Mouse (Mus musculus): ENCODE measurements around the gene Enpp6. TPM values are rescaled to one million over a fixed set of nuclear protein-coding genes. Genes with fewer than 3 reads are reported as not detected.

Gene Enpp6
- polyA plus RNA-seq, 1 experiment from 2014 or later: 0.49 TPM

- no peaks in the 10 kb centered on the region for H3K36me3 ChIP-seq
- 72% methylated on average over 4 of the region's 4 CpGs for WGBS
- H3K27me3 ChIP-seq: no peaks in the 10 kb centered on the region
- H3K4me1 ChIP-seq (replicated peaks): no peaks in the 10 kb centered on the region
- no peak for ATAC-seq (ENCODE audit: low read depth)
- H3K9me3 ChIP-seq: peaks cover 4% of the 10 kb centered on the region; the same call in 1 of the 2 replicates
- no peak overlapping the region for H3K9ac ChIP-seq
- H3K27ac ChIP-seq (replicated peaks): no peak overlapping the region
- no peak overlapping the region for H3K4me2 ChIP-seq
- no peak overlapping the region for H3K4me3 ChIP-seq
These were observed 59.7 kb downstream of the Enpp6 start for GRCm38 (mm10) chr8:47046340-47046739.

GRCm38 (mm10) chr8:47047146-47047545 is 60.5 kb downstream of the Enpp6 start:
- Histone ChIP-seq H3K4me1 (replicated peaks) (no peaks in the 10 kb centered on the region), H3K36me3 (no peaks in the 10 kb centered on the region), H3K9ac (no peak overlapping the region), H3K27ac (replicated peaks) (no peak overlapping the region), H3K4me2 (no peak overlapping the region), H3K27me3 (no peaks in the 10 kb centered on the region), H3K4me3 (no peak overlapping the region), H3K9me3 (peaks cover 4% of the 10 kb centered on the region; the same call in 1 of the 2 replicates)
- 92% methylated on average over 2 of the region's 2 CpGs for WGBS
- no peak for ATAC-seq (ENCODE audit: low read depth)

- Histone ChIP-seq H3K27ac (replicated peaks) (no peak overlapping the region), H3K4me1 (replicated peaks) (no peaks in the 10 kb centered on the region), H3K4me3 (no peak overlapping the region), H3K27me3 (no peaks in the 10 kb centered on the region), H3K4me2 (no peak overlapping the region), H3K9me3 (peaks cover under 1% of the 10 kb centered on the region; the same call in 1 of the 2 replicates), H3K36me3 (no peaks in the 10 kb centered on the region), H3K9ac (no peak overlapping the region)
- ATAC-seq (ENCODE audit: low read depth): no peak
- 91% methylated on average over 10 of the region's 10 CpGs for WGBS
These were observed 61.9 kb downstream of the Enpp6 start for GRCm38 (mm10) chr8:47048584-47048983.

- Histone ChIP-seq H3K4me1 (replicated peaks) (no peaks in the 10 kb centered on the region), H3K4me2 (no peak overlapping the region), H3K27ac (replicated peaks) (no peak overlapping the region), H3K4me3 (no peak overlapping the region), H3K9ac (no peak overlapping the region), H3K36me3 (no peaks in the 10 kb centered on the region), H3K9me3 (no peaks in the 10 kb centered on the region), H3K27me3 (no peaks in the 10 kb centered on the region)
- no peak for ATAC-seq (ENCODE audit: low read depth)
- WGBS: 50% methylated on average over 3 of the region's 3 CpGs
These were observed 66.0 kb downstream of the Enpp6 start for GRCm38 (mm10) chr8:47052643-47053042.

- H3K9me3 ChIP-seq: no peaks in the 10 kb centered on the region
- no peak for ATAC-seq (ENCODE audit: low read depth)
- 96% methylated on average over 1 of the region's 1 CpGs for WGBS
- no peak overlapping the region for H3K9ac ChIP-seq
- H3K36me3 ChIP-seq: no peaks in the 10 kb centered on the region
- H3K4me3 ChIP-seq: no peak overlapping the region
- no peaks in the 10 kb centered on the region for H3K27me3 ChIP-seq
- H3K4me2 ChIP-seq: no peak overlapping the region
- no peaks in the 10 kb centered on the region for H3K4me1 ChIP-seq (replicated peaks)
- no peak overlapping the region for H3K27ac ChIP-seq (replicated peaks)
These were observed 69.4 kb downstream of the Enpp6 start for GRCm38 (mm10) chr8:47056086-47056485.

- no peak overlapping the region for H3K4me2 ChIP-seq
- H3K4me1 ChIP-seq (replicated peaks): no peaks in the 10 kb centered on the region
- no peak for ATAC-seq (ENCODE audit: low read depth)
- H3K27me3 ChIP-seq: no peaks in the 10 kb centered on the region
- no peaks in the 10 kb centered on the region for H3K9me3 ChIP-seq
- H3K36me3 ChIP-seq: no peaks in the 10 kb centered on the region
- H3K9ac ChIP-seq: no peak overlapping the region
- WGBS: 26% methylated on average over 4 of the region's 4 CpGs
- H3K4me3 ChIP-seq: no peak overlapping the region
- no peak overlapping the region for H3K27ac ChIP-seq (replicated peaks)
These were observed 71.8 kb downstream of the Enpp6 start for GRCm38 (mm10) chr8:47058526-47058925.

- H3K27ac ChIP-seq (replicated peaks): no peak overlapping the region
- no peaks in the 10 kb centered on the region for H3K27me3 ChIP-seq
- no peak for ATAC-seq (ENCODE audit: low read depth)
- H3K4me3 ChIP-seq: no peak overlapping the region
- H3K9ac ChIP-seq: no peak overlapping the region
- no peaks in the 10 kb centered on the region for H3K36me3 ChIP-seq
- H3K9me3 ChIP-seq: no peaks in the 10 kb centered on the region
- no peaks in the 10 kb centered on the region for H3K4me1 ChIP-seq (replicated peaks)
- no peak overlapping the region for H3K4me2 ChIP-seq
- 64% methylated on average over 2 of the region's 2 CpGs for WGBS
These were observed 72.3 kb downstream of the Enpp6 start for GRCm38 (mm10) chr8:47058971-47059370.

GRCm38 (mm10) chr8:47061105-47061720 is 74.5 kb downstream of the Enpp6 start:
- no peaks in the 10 kb centered on the region for H3K4me1 ChIP-seq (replicated peaks)
- H3K9me3 ChIP-seq: no peaks in the 10 kb centered on the region
- H3K27ac ChIP-seq (replicated peaks): no peak overlapping the region
- no peak for ATAC-seq (ENCODE audit: low read depth)
- H3K27me3 ChIP-seq: no peaks in the 10 kb centered on the region
- 77% methylated on average over 7 of the region's 7 CpGs for WGBS
- H3K4me2 ChIP-seq: no peak overlapping the region
- H3K36me3 ChIP-seq: no peaks in the 10 kb centered on the region
- no peak overlapping the region for H3K9ac ChIP-seq
- H3K4me3 ChIP-seq: no peak overlapping the region

- H3K27ac ChIP-seq (replicated peaks): no peak overlapping the region
- no peaks in the 10 kb centered on the region for H3K9me3 ChIP-seq
- WGBS: 95% methylated on average over 9 of the region's 9 CpGs
- no peak for ATAC-seq (ENCODE audit: low read depth)
- H3K4me2 ChIP-seq: no peak overlapping the region
- no peaks in the 10 kb centered on the region for H3K4me1 ChIP-seq (replicated peaks)
- H3K4me3 ChIP-seq: no peak overlapping the region
- H3K27me3 ChIP-seq: no peaks in the 10 kb centered on the region
- H3K36me3 ChIP-seq: no peaks in the 10 kb centered on the region
- H3K9ac ChIP-seq: no peak overlapping the region
These were observed 80.4 kb downstream of the Enpp6 start for GRCm38 (mm10) chr8:47067121-47067520.

- H3K36me3 ChIP-seq: no peaks in the 10 kb centered on the region
- H3K9me3 ChIP-seq: peaks cover 2% of the 10 kb centered on the region; the same call in 1 of the 2 replicates
- H3K4me2 ChIP-seq: no peak overlapping the region
- 85% methylated on average over 3 of the region's 3 CpGs for WGBS
- no peak overlapping the region for H3K4me3 ChIP-seq
- no peaks in the 10 kb centered on the region for H3K4me1 ChIP-seq (replicated peaks)
- no peaks in the 10 kb centered on the region for H3K27me3 ChIP-seq
- H3K27ac ChIP-seq (replicated peaks): no peak overlapping the region
- no peak overlapping the region for H3K9ac ChIP-seq
- no peak for ATAC-seq (ENCODE audit: low read depth)
These were observed 82.9 kb downstream of the Enpp6 start for GRCm38 (mm10) chr8:47069634-47070033.

GRCm38 (mm10) chr8:47072001-47072400 is 85.3 kb downstream of the Enpp6 start:
- Histone ChIP-seq H3K4me1 (replicated peaks) (no peaks in the 10 kb centered on the region), H3K36me3 (no peaks in the 10 kb centered on the region)
- 88% methylated on average over 5 of the region's 5 CpGs for WGBS

GRCm38 (mm10) chr8:47075941-47076555 is 89.4 kb downstream of the Enpp6 start:
- Histone ChIP-seq H3K27me3 (no peaks in the 10 kb centered on the region), H3K27ac (replicated peaks) (no peak overlapping the region), H3K4me3 (no peak overlapping the region), H3K36me3 (no peaks in the 10 kb centered on the region), H3K4me2 (no peak overlapping the region), H3K9me3 (peaks cover 3% of the 10 kb centered on the region; the same call in 1 of the 2 replicates), H3K9ac (no peak overlapping the region), H3K4me1 (replicated peaks) (no peaks in the 10 kb centered on the region)
- ATAC-seq (ENCODE audit: low read depth): no peak
- 92% methylated on average over 6 of the region's 6 CpGs for WGBS

More at GRCm38 (mm10) chr8:47072001-47072400, 85.3 kb downstream of the Enpp6 start:
- H3K9ac ChIP-seq: no peak overlapping the region
- no peaks in the 10 kb centered on the region for H3K27me3 ChIP-seq
- peaks cover 3% of the 10 kb centered on the region; the same call in 1 of the 2 replicates for H3K9me3 ChIP-seq
- H3K4me3 ChIP-seq: no peak overlapping the region
- no peak overlapping the region for H3K27ac ChIP-seq (replicated peaks)
- no peak overlapping the region for H3K4me2 ChIP-seq
- ATAC-seq (ENCODE audit: low read depth): no peak

- H3K4me1 ChIP-seq (replicated peaks): no peaks in the 10 kb centered on the region
- no peak overlapping the region for H3K9ac ChIP-seq
- H3K4me2 ChIP-seq: no peak overlapping the region
- no peak for ATAC-seq (ENCODE audit: low read depth)
- no peaks in the 10 kb centered on the region for H3K9me3 ChIP-seq
- 60% methylated on average over 4 of the region's 4 CpGs for WGBS
- H3K27ac ChIP-seq (replicated peaks): no peak overlapping the region
- no peaks in the 10 kb centered on the region for H3K27me3 ChIP-seq
- no peak overlapping the region for H3K4me3 ChIP-seq
- H3K36me3 ChIP-seq: no peaks in the 10 kb centered on the region
These were observed 93.3 kb downstream of the Enpp6 start for GRCm38 (mm10) chr8:47080037-47080436.
